Mouse (Mus musculus) embryo, embryonic 11 days (tissue): ENCODE measurements around the gene Npw.
"Not testable (repeated sequence)": the region's sequence is repeated elsewhere in the genome, so short reads cannot be mapped to it uniquely, and the experiment has no call there.

Experiments used
- DNase-seq: peaks from one replicate; pipeline ENCODE4 v3.0.0-alpha.2; 2015

The Npw gene

DNA sequence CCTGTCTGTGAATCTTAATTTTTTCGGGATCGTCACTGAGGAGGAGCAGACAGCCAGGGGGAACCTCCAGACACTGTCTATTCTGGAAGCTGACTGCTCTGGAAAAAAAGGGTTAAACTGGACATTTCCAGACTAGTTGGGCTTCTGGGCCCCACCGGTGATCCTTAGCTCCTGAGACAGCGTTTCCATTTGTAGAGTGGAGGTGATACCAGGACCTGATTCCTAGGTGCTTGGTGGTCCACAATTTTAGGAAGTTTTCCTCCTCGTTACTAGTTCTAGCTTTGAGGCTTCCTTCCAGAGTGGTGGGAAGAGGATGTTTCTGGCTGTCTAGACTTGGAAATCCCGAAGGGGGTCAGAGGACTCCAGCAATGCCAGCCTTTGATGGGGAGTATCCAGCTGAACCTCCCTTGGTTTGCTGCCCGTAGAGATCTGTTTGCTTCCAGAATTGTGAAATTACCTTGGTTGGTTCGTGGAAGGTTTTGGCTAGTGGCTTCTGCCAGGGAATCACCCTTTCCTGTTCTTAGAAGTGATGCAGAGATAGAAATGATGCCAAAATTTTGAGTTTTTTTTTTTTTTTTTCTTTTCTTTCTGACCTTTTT, 12.1 kb upstream of the Npw start:
- DNase-seq = no peak

DNA sequence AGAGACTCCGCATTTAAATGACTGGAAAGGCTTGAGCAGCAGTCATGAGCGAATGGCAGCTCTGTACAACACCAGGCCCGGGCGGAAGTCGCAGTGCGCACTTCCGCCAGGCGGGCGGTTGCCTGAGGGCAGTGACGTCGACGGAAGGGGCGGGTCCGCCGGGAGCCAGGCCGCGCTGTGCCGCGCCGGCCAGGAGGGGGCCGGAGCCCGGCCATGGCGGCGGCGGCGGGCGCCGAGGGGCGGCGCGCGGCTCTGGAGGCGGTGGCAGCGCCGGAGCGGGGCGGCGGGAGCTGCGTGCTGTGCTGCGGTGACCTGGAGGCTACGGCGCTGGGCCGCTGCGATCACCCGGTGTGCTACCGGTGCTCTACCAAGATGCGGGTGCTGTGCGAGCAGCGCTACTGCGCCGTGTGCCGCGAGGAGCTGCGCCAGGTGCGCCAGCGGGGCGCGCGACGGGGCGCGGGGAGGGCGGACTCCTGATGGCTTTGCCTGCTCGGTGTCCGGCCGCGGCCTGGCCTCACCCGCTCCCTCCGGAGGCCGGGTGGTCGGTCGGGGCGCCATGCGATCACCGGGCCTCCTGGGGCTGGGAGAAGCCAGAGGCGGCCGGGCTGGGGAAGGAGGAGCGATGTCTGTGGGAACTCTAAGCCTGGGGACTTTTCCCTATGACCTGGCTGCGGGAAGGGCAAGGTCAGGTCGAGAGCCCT, 11.4 kb upstream of the Npw start, which contains the start of gene Zfp598:
TSS of gene Zfp598 (plus strand) at position 143 of the 701 bp plus-strand sequence.
- peak; percentile 97 for DNase-seq

DNA sequence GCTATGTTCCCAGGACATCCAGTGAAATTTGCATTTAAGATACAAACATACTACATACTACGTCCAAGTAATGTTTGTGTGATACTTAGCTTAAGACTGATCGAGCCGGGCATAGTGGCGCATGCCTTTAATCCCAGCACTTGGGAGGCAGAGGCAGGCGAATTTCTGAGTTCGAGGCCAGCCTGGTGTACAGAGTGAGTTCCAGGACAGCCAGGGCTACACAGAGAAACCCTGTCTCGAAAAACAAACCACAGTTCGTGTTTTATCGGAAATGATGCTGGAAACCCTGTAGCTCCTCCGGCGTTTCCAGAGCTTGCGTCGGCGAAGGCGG, 10.9 kb upstream of the Npw start:
- not testable (repeated sequence) for DNase-seq

DNA sequence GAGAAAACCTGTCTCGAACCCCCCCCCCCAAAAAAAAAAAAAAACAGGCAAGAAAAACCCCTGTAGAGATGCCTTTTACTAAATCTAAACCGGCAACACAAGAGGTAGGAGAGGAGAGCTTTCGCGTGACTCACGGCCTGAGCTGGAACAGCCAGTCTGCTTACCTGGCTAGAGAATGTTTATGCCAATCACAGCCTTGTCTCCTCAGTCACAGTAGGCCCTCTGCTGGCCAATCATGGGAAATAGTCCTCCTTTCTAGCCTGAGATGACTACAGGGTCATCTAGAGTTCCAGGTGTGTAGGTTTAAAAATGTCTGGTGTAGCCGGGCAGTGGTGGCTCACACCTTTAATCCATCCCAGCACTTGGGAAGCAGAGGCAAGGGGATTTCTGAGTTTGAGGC, 9.2 kb upstream of the Npw start:
- DNase-seq = peak; percentile 56

DNA sequence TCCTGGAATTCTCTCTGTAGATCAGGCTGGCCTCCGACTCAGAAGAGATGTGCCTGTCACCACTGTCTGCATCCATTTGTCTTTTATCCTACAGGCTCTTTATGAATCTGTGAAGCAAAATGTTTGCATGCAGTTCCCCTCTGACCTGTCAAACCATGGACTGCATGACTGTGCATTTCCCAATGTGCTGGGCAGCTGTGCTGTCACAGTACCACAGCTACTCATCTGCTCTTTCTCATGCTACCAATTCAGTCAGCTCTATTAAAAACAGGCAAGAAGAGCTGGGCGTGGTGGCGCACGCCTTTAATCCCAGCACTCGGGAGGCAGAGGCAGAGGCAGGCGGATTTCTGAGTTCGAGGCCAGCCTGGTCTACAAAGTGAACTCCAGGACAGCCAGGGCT, 8.8 kb upstream of the Npw start:
- DNase-seq = not testable (repeated sequence)

DNA sequence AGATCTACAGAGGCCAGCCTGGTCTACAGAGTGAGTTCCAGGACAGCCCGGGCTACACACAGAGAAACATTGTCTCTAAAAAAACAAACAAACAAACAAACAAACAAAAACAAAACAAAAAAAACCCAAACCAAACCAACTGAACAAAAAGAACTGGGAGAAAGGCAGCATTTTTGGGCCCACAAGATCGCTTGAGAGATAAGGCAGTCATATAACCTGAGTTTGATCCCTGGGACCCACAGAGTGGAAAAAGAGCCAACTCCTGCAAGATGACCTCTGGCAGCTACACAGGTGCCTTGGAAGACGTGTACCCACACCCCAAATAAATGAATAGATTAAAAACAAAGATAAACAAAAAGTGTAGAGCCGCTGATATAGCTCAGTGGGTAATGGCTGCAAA, 3.3 kb downstream of the Npw start:
- DNase-seq = no peak

DNA sequence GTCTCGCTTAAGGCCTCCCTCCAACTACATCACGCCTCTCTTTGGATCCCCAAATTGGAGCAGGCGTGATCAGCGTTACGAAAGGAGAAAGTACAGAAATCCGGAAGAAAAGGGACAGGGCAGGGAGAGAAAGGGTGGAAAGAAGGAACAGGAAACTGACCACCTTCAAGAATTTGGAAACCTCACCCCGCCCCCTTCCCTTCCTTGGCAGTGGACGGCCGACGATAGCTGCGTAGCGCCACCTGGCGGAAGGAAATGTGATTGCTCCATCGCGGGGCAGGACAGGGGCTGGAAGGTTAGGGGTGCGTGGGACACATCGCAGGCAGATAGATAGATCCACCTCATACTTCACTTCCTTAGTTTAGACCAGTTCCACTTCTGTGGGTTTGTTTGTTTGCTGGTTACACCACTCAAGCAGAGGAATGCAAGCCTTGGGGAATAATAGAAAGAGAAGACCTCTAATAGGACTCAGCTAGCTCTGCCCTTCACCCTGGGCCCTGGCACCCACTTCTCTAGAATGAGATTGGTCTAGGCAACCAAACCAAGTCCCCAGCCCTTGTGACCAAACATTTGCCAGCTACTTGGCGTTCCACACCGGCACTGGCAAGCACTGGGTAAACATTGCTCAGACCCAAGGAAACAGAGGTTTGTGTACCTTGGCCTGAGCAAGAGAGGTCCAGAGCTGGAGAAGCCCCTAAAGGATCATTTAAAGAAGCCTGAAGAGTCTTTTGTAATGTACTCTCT, 4.1 kb downstream of the Npw start:
- DNase-seq = peak; percentile 92

DNA sequence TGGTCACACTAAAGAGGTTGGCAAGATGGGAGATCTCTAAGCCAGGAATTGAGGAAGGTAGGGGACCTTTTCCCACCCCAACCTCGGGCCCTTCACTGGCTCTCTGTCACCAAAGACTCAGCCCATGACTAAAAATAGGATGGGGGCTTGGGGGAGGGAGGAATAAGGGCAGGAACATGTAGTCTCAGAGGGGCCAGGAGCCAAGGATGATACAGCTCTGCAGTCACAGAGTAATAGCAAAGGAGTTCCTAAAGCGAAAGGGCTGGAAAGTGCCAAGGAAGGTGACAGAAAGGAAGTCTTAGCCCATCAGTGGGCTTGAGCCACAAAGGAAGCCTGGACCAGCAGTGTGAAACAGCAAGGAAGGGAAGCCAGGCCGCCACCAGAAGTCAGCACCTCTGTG, 6.4 kb downstream of the Npw start:
- no peak for DNase-seq

DNA sequence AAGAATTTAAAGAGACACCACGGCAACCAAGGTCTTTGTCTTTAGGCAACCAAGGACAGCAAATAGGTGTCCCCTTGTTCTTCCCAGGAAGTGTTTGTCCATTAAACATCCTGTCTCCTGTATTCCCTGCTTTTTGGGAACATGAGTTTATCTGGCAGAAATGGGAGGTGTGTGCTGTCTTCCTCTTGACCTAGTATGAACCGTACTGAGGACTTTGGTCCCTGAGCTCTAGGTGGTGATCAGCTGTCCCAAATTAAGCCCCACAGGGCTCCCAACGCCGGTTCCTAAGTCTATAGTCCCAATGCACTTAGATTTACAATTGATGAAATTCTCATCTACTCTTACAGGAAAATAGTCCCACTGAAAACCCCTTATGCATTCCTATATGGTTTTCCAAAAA, 7.5 kb downstream of the Npw start:
- DNase-seq = no peak

DNA sequence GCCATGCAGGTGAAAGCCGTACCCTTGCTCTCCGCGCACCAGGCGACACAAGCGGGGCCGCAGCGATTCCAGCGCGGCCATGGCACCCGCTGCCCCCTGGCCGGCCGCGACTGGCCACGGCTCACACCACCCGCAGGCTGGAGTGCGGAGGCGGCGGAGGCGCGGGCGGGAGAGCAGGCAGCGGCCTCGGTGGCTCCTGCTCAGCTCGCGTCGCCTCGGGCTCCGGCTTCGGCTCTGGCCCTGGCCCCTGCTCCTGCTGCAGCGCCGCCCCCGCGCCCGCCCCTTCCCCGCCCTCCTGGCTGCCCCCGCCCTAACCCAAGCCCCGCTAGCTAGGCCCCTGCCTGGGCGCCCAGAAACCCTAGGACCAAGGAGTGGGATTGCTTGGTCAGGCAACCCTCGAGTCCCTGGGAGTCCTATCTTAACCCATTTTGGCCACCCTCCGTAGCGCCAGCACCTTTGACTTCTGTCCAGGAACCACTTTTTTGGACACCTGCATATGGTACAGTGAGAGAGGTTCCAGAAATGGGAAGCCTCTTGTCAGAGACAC, 8.1 kb downstream of the Npw start, which contains the start of gene Slc9a3r2:
TSS of gene Slc9a3r2 (minus strand) at position 258 of the 547 bp plus-strand sequence.
- DNase-seq = peak; percentile 83

DNA sequence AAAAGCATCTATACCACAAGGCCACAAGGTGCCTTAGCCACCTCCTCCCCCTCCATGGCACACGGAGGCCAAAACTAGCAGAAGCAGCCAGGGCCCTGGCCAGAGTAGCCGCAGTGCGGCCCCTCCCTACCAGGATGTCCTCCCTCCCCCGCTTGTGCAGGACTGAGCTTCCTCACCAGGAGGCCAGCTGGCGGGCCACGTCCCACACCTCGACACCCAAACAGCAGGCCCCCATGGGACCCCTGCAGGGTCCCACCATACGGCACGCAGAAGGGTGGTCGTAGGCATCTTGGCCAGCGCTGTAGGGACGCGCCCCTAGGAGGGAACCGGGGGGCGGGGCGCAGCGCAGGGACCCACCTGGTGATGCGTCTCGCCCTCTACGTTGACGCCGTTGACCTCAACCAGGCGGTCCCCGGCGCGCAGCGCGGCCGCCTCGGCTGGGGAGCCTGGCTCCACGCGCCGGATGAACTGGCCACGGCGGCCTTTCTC, 8.6 kb downstream of the Npw start:
- DNase-seq = peak; percentile 62

DNA sequence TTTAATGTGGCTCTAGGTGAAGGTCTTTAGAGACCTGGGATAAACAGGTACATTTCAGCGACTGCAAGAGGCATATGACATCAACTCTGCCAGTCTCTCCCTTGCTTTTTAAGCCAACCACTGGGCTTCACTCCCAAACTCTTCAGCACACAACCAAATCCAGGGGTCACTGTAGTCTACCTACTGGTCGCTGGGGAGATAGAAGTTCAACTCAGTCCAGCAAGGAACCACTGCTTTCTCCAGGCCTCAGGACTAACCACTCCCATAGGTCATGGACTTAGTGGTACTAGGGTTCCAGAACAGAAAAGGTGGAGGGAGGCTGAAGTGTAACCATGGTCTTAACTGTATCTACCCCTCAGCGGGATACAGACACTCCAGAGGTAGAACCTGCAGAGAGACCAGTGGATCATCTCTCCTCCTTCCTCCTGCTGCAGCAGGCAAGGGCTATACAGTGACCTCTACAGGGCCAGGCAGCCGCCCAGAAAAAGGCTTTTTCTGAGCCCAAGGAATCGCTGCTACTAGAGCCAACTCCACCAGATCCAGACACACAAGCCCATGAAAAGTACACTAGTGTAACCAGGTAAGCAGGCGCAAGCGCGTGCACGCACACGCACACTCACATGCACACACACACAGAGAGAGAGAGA, 9.4 kb downstream of the Npw start:
- DNase-seq = no peak

DNA sequence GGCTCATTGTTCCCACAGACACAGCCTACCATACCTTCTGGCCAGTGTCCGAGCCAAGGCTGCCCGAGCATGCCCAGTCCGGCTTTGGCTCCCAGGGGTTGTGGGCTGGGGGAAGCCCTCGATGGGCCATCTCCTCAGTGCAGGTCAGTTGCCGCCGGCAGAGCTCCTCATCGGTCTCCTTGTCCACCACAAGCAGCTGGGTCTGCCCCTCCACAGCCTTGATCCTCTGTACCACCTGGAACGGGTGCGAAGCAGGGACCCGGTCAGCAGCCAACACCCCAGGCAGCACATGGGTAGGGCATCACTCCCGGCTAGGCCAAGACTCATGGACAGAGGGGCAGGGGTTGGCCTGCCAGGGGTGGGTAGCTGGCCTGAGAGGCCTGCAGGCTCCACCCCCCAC, 10.8 kb downstream of the Npw start:
- DNase-seq = no peak

DNA sequence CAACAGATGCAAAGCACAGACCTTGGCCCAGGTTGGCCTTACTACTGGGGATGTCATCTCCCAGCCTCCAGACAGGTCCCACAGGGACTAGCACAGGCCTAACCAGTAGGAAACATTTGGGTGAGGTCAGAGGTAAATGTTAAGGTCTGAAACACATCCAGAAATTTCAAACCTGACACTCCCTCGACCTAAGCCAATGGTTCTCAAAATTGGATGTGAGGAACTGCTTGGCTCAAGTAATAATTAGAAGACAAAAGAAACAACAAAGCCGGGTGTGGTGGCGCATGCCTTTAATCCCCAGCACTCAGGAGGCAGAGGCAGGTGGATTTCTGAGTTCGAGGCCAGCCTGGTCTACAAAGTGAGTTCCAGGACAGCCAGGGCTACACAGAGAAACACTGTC, 11.9 kb downstream of the Npw start:
- DNase-seq = no peak

DNA sequence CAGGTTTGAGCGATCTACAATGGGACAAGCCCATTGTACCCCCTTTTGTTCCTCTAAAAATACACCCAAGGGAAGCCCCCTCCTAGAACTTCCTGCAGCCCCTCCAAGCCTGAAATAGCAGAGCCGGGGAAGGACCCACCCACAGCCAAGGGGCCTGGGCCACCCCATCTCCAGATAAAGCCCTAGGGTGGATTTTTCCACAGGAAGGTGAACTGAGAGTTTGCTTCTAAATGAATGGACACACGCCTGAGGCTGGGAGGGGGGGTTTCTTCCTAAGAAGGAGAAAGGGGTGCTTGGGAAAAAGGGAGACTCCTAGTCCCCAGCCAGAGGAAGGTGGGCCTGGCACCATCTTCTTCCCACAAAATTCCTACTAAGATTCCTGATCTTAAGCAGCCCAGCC, 12.3 kb downstream of the Npw start:
- DNase-seq = no peak

DNA sequence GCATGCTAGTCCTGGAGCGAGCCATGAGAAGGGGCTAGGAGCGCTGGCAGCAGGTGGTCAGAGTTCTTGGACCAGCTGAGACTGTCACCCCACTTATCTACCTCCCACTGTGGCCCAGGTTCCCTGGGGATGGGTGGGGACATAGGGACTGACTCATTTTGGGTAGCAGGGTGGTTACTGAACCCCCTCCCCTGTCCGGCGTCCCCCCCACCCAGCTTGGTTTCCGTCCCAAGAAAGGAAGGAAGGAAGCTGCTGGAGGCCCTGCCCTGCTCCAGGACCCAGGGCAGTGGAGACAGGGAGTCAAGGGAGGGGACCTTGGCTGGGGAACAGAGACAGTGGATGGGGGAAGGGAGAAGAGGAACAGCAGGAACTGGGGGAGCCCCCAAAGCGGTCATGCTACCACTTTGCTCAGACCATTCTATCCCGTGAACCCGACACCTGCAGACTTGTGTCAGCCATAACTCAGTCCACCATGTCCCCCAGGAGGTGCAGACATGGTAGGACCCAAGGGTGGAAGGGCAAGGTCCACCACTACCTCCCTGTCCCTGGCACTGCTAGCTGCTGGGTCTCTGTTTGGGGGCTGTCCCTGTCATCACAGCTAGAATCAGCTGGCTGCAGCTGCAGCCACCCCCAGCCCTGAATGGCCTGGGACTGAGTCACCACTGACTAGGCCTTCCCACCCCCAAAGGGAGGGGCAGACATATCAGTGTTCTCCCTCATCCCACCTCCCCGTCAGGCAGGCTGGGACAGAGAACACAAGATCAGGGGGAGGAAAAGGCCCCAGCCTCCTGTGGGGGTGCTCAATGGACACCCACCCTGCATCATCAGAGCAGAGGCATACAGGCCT, 13.2 kb downstream of the Npw start:
- no peak for DNase-seq

DNA sequence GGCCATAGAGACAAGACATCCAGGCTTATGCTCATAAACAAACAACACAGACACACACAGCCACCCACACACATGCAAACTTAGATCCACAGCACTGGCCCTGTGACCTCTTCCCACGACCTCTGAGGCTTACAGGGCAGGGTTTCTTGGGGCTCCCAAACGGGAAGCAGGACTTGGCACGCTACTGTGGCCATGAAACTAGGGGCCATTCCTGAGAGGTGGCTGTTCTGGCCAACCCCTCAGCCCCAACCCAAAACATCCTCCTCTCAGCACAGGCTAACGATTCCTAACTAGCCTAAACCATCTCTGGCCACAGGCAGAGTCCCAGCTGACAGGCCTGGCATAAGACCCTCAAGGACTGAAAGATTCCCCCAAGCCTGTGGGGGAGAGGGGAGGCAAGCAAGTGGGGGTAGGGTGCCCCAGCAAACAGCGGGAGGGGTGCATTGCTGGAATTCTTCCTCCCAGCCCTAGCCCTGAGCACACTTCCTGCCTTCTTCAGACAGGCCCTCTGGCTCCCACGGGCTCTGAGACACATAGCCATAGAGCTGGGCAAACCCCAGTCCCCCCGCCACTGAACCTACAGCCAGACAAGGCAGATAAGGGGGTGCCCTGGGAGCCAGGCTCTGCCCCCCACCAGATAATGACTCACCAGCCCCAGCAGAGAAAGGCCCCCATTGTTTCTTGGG, 14.1 kb downstream of the Npw start:
- DNase-seq = peak; percentile 40

DNA sequence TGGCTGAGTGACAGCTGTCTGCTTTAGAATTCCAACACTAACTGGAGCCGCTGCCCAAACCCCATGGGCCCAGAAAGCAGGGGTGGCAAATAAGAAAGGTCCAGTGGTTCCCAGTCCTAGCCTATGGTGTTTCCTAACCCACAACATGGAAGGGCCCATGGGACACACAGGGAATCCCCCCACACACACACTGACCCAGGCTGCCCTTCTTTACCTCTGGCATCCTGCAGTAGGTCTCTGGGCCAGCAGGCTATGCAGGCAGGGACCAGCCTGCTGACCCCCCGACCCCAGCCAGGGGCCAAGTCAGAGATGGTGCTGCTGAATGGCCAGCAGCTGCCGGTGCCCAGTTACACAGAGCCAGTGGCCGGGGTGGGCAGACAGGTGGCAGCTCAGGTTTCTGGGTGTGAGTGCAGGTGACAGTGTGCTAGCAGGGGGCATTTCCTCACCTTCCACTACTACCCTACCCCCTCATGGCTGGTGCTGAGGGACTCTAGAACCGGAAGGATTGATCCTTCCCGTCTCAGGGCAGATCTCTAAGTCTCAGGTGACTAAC, 15.4 kb downstream of the Npw start:
- no peak for DNase-seq

DNA sequence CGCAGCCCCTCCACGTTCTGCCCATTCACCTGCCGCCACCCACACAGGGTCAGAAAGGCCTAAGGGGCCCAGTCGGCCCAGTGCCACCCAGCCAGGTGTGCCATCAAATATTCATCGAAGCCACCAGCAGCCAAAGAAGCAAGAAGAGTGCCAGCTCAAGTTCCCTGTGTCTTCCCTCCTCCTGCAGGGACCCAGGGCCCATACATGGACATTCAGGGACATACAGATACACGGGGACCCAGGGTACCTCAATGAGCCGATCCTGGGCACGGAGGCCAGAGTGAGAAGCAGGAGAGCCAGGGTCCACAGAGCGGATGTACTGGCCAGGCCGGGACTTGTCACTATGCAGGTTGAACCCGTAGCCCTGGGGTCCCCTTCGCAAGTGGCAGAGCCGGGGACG, 16.3 kb downstream of the Npw start:
- no peak for DNase-seq

DNA sequence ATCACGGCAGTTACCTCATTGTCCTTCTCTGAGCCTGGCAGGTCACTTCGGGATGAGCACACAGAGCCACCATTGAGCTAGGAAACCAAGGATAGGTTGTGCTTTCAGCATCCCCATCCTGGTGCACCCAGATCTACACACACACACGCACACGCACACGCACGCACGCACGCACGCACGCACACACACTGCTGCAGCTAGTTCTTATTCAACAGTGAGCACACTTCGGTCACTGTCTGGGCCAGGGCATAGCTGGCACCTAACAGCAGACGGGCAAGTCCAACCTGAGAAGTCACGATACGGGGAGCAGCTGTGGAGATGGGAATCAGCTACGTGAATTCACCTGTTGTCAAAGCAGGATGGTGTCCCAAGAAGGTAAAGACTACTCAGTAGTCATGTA, 17.7 kb downstream of the Npw start:
- no peak for DNase-seq

DNA sequence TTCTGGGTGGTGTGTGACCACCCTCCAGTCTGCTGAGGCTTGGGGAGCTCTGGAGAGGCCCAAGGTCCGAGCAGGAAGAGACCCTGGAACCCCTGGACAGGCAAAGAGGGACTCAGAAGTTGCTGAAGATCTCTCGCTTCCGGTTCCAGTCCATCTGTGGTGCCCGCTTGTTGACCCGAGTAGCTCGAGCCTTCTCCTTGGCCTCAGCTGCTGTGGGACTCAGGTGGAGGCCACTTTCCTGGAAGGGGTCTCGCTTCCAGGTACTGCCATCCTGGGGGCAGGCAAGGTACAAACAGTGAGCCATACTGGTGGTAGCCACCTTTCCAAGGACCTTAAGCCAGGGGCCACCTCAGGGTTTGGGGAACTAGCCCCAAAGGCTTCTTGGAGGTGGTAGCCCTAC, 18.1 kb downstream of the Npw start:
- no peak for DNase-seq
